ENCODE assay signal across 10 mouse cellular contexts in the genomic region with DNA sequence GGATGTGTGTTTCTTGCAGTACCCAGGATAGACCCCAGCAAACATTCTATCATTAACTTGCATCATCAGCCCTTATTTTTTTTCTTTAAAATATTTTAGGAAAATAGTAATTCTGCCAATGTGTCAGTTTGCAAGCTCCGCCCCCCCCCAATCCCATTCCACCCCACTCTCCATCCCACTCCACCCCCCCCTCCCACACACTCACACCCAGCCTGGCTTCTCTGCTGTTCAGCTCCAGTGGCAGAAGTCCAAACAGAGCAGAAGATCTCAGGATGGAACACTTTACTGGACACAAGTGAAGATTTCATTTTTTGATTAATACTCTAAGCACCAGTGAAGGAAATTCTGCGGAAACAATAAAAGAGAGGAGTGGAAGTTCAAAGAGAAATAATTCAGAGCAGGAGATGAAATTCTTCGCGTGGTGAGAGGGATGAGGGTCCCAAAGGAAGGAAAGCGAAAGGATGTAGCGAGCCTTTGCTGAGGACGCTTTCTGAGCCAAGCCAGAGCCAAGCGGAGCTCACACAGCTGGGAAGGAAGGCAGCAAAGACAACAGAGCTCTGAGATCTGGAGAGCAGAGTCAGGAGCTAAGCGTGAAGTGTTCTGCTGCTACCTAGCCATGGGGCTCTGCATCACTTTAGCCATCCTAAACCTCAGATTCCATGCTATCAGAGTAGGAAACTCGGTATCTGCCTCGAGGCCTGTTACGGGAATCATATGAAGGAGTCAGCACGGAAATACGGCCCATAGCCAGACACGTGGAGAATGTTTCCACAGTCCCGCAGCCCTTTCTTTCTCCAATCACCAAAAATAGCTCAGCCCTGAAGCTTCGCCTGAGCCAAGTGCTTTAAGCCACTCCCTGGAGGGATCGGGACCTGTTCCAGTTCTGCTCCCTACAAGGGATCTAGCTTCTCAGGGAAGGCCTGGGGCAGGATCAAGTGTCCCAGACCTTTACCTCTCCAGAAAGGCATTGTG. TPM values are rescaled to one million over a fixed set of nuclear protein-coding genes. Genes with fewer than 3 reads are reported as not detected.
DNase-seq lines count a peak whose midpoint lies in the region; ATAC-seq and TF ChIP-seq lines count a peak whose summit lies in the region.
"Had no signal": no experiment of that assay in that cellular context is flagged by ENCODE, and none has a peak within 500 bp of the region (broad histone marks: within the 10 kb centered on the region; RNA-seq: fewer than 3 reads in every experiment).

No protein-coding gene starts in this region.

- TF ChIP-seq CTCF in heart, adult 2 months (IDR thresholded peaks at IDR 0.05): no peak

- peak overlapping the region; percentile 39 for H3K4me3 ChIP-seq in heart, adult 2 months
- H3K4me3 ChIP-seq in kidney, embryonic 15.5 days (replicated peaks): no peak overlapping the region
- H3K4me3 ChIP-seq in forebrain, embryonic 12.5 days (replicated peaks): no peak overlapping the region
- no peak overlapping the region for H3K4me3 ChIP-seq in hindbrain, embryonic 12.5 days
- H3K4me3 ChIP-seq: midbrain, embryonic 12.5 days had no signal

- no peak for ATAC-seq in kidney, embryonic 15.5 days (replicated peaks; ENCODE audit: low FRiP score)
- ATAC-seq in forebrain, embryonic 12.5 days (ENCODE audit: low FRiP score): no peak
- ATAC-seq in hindbrain, embryonic 12.5 days (ENCODE audit: low FRiP score): no peak

- peak overlapping the region; percentile 87 for H3K27ac ChIP-seq in heart, adult 2 months
- H3K27ac ChIP-seq in kidney, embryonic 15.5 days: peak overlapping the region; percentile 64
- H3K27ac ChIP-seq in forebrain, embryonic 12.5 days: no peak overlapping the region
- H3K27ac ChIP-seq in hindbrain, embryonic 12.5 days: no peak overlapping the region
- H3K27ac ChIP-seq: midbrain, embryonic 12.5 days had no signal

- TF ChIP-seq EP300 in heart, adult 2 months (IDR thresholded peaks at IDR 0.05; ENCODE audit: insufficient read depth, low read depth, low read length): 0 out of 2 replicates have a peak, but pooled peaks have one; percentile 53

- peak overlapping the region; percentile 7; the same call in 1 of the 2 replicates for H3K9ac ChIP-seq in heart, adult 2 months (ENCODE audit: low read depth, low read length)
- H3K9ac ChIP-seq in kidney, embryonic 15.5 days: no peak overlapping the region
- no peak overlapping the region for H3K9ac ChIP-seq in forebrain, embryonic 12.5 days
- no peak overlapping the region for H3K9ac ChIP-seq in hindbrain, embryonic 12.5 days
- H3K9ac ChIP-seq: midbrain, embryonic 12.5 days had no signal

- no peak; the same call in 1 of the 2 replicates for TF ChIP-seq POLR2A in heart, adult 2 months (IDR thresholded peaks at IDR 0.05; ENCODE audit: insufficient read depth, low read depth, low read length)

- H3K9me3 ChIP-seq in kidney, embryonic 15.5 days (replicated peaks): no peaks in the 10 kb centered on the region
- no peaks in the 10 kb centered on the region for H3K9me3 ChIP-seq in forebrain, embryonic 12.5 days
- no peaks in the 10 kb centered on the region for H3K9me3 ChIP-seq in hindbrain, embryonic 12.5 days (replicated peaks)
- H3K9me3 ChIP-seq: G1E; midbrain, embryonic 12.5 days had no signal

- intact Hi-C loops in heart, adult 2 months (cut with DNase I): loop anchor here (1.0 kb wide), 1 partner anchor 62 kb away; no protein-coding TSS in a partner anchor

- H3K27me3 ChIP-seq in heart, adult 2 months (ENCODE audit: control insufficient read depth, insufficient read depth, low read length): no peaks in the 10 kb centered on the region
- H3K27me3 ChIP-seq in kidney, embryonic 15.5 days: peaks cover 5% of the 10 kb centered on the region
- H3K27me3 ChIP-seq in forebrain, embryonic 12.5 days: no peaks in the 10 kb centered on the region
- no peaks in the 10 kb centered on the region for H3K27me3 ChIP-seq in hindbrain, embryonic 12.5 days
- H3K27me3 ChIP-seq: midbrain, embryonic 12.5 days had no signal

- H3K4me1 ChIP-seq in heart, adult 2 months (ENCODE audit: control insufficient read depth, insufficient read depth, low read length): peaks cover 5% of the 10 kb centered on the region
- peaks cover 11% of the 10 kb centered on the region; the same call in 1 of the 2 replicates for H3K4me1 ChIP-seq in kidney, embryonic 15.5 days
- peaks cover 5% of the 10 kb centered on the region for H3K4me1 ChIP-seq in forebrain, embryonic 12.5 days
- no peaks in the 10 kb centered on the region for H3K4me1 ChIP-seq in hindbrain, embryonic 12.5 days

- 16% methylated on average over 18 of the region's 18 CpGs for WGBS in heart, adult 2 months
- 64% methylated on average over 18 of the region's 18 CpGs for WGBS in kidney, embryonic 15.5 days
- WGBS in forebrain, embryonic 12.5 days: 84% methylated on average over 18 of the region's 18 CpGs
- WGBS in hindbrain, embryonic 12.5 days: 80% methylated on average over 18 of the region's 18 CpGs

- DNase-seq in urinary bladder, adult 18-20 months (ENCODE audit: low spot score in 2 of 2): peak; percentile 14 to 62
- no peak for DNase-seq in urinary bladder, postnatal 10 days (ENCODE audit: low spot score)
- DNase-seq in heart, adult 2 months: peak; percentile 80 to 89
- peak; percentile 22 for DNase-seq in ovary, postnatal 10 days (ENCODE audit: low spot score)
- DNase-seq in frontal cortex, postnatal 14 days (ENCODE audit: low spot score in 2 of 2): no peak

- no peaks in the 10 kb centered on the region for H3K36me3 ChIP-seq in heart, adult 2 months (ENCODE audit: control insufficient read depth, insufficient read depth, low read length)
- H3K36me3 ChIP-seq in kidney, embryonic 15.5 days: no peaks in the 10 kb centered on the region
- H3K36me3 ChIP-seq in forebrain, embryonic 12.5 days (replicated peaks): no peaks in the 10 kb centered on the region
- H3K36me3 ChIP-seq in hindbrain, embryonic 12.5 days: no peaks in the 10 kb centered on the region
- H3K36me3 ChIP-seq: G1E; midbrain, embryonic 12.5 days had no signal

- no peaks in the 10 kb centered on the region for H3K79me2 ChIP-seq in heart, adult 2 months (replicated peaks; ENCODE audit: control insufficient read depth, insufficient read depth, low read length)

- peak overlapping the region; percentile 21; the same call in 1 of the 2 replicates for H3K4me2 ChIP-seq in kidney, embryonic 15.5 days
- no peak overlapping the region for H3K4me2 ChIP-seq in forebrain, embryonic 12.5 days
- no peak overlapping the region for H3K4me2 ChIP-seq in hindbrain, embryonic 12.5 days (replicated peaks)
- H3K4me2 ChIP-seq: midbrain, embryonic 12.5 days had no signal

RNA-seq across cellular contexts. Expression of a gene that starts 4.8 kb away (rescaled TPM):
- total RNA-seq in heart, adult 2 months (2021): not detected
- not detected in 2 replicates for polyA plus RNA-seq in heart, adult 2 months (2012; rRNA removed)
- not detected in 2 replicates for polyA plus RNA-seq in kidney, embryonic 15.5 days (2015; fragmentation: Nextera tagmentation; extraction: Ambion mirVana)
- not detected in 2 replicates for polyA plus RNA-seq in forebrain, embryonic 12.5 days (2016; fragmentation: Nextera tagmentation; extraction: Ambion mirVana)
- not detected in 2 replicates for polyA plus RNA-seq in hindbrain, embryonic 12.5 days (2016; fragmentation: Nextera tagmentation; extraction: Ambion mirVana)
- total RNA-seq: G1E had no signal
- polyA plus RNA-seq: G1E; midbrain, embryonic 12.5 days had no signal

RNA-seq across cellular contexts. Expression of a gene that starts 53.1 kb away (rescaled TPM):
- under 1 TPM; 0.36 to 0.86 TPM for total RNA-seq in heart, adult 2 months (2021)
- 0.44 and 0.64 TPM in 2 replicates for polyA plus RNA-seq in heart, adult 2 months (2012; rRNA removed)
- polyA plus RNA-seq in kidney, embryonic 15.5 days (2015; fragmentation: Nextera tagmentation; extraction: Ambion mirVana): 7.4 and 7.9 TPM in 2 replicates
- 0.24 and 0.37 TPM in 2 replicates for polyA plus RNA-seq in forebrain, embryonic 12.5 days (2016; fragmentation: Nextera tagmentation; extraction: Ambion mirVana)
- 0.79 and 0.98 TPM in 2 replicates for polyA plus RNA-seq in hindbrain, embryonic 12.5 days (2016; fragmentation: Nextera tagmentation; extraction: Ambion mirVana)
- polyA plus RNA-seq: midbrain, embryonic 12.5 days had no signal

Comparison
In these comparisons a context has a peak if more than half of its experiments do, and no peak if none do; other contexts are left out.
1. DNase-seq: peak in urinary bladder, adult 18-20 months (2 of 2), heart, adult 2 months (2 of 2) and ovary, postnatal 10 days (single experiment); none in urinary bladder, postnatal 10 days (single experiment) and frontal cortex, postnatal 14 days (0 of 2).
2. H3K27ac ChIP-seq: peak in heart, adult 2 months (single experiment) and kidney, embryonic 15.5 days (single experiment); none in forebrain, embryonic 12.5 days (single experiment) and hindbrain, embryonic 12.5 days (single experiment).